Mouse (Mus musculus) forebrain, embryonic 16.5 days (tissue): ENCODE measurements at regions not wholly inside any gene's neighbourhood (a gene's known extent, or its start where the extent isn't known, plus 50 kb on each side); places are given as distances from the start of the nearest gene placed in this dataset.

Experiments used
- ATAC-seq: fragments of 200-750 bp; cut with Nextera tagmentation; 2 replicates; pipeline ENCODE4 v1.8.0; 2017; ENCODE audit warnings: mild to moderate bottlenecking, moderate library complexity
- H3K27ac ChIP-seq: fragments of 300-500 bp; sonication (generic); 2 replicates; pipeline ENCODE4 v1.5.1; 2014; ENCODE audit warnings: low read length, control low read depth
- H3K27me3 ChIP-seq: fragments of 300-500 bp; sonication (generic); replicated peaks from 2 replicates; pipeline ENCODE4 v1.6.1; 2014; ENCODE audit warnings: low read length; ENCODE audit not compliant: control insufficient read depth, insufficient read depth
- H3K36me3 ChIP-seq: fragments of 300-500 bp; sonication (generic); 2 replicates; pipeline ENCODE4 v1.6.1; 2014; ENCODE audit not compliant: control insufficient read depth, insufficient read depth
- H3K4me1 ChIP-seq: fragments of 300-500 bp; sonication (generic); replicated peaks from 2 replicates; pipeline ENCODE4 v1.6.1; 2014; ENCODE audit warnings: low read length; ENCODE audit not compliant: control insufficient read depth, insufficient read depth
- H3K4me2 ChIP-seq: fragments of 300-500 bp; sonication (generic); 2 replicates; pipeline ENCODE4 v1.6.1; 2014; ENCODE audit warnings: mild to moderate bottlenecking, low read length, control low read depth
- H3K4me3 ChIP-seq: fragments of 300-500 bp; sonication (generic); replicated peaks from 2 replicates; pipeline ENCODE4 v1.5.1; 2014; ENCODE audit warnings: mild to moderate bottlenecking, low read length, control low read depth
- H3K9ac ChIP-seq: fragments of 300-500 bp; sonication (generic); replicated peaks from 2 replicates; pipeline ENCODE4 v1.6.1; 2014; ENCODE audit warnings: low read depth, low read length, control low read depth
- H3K9me3 ChIP-seq: fragments of 300-500 bp; sonication (generic); 2 replicates; pipeline ENCODE4 v1.6.1; 2016; ENCODE audit warnings: low read length; ENCODE audit not compliant: control insufficient read depth
- WGBS: fragments of 180-500 bp; shearing (Covaris S2); extraction: QIAGEN DNeasy Blood & Tissue Kit; methylation state at CpG from one replicate; pipeline ENCODE4 v1.1.7; 2014; 5-methylcytosine and 5-hydroxymethylcytosine counted together

GRCm38 (mm10) chr7:65772845-65773244, 81.9 kb downstream of the Tm2d3 start:
- no peak for ATAC-seq
- H3K9me3 ChIP-seq = no peaks in the 10 kb centered on the region
- H3K4me2 ChIP-seq = no peak overlapping the region
- 88% methylated on average over 3 of the region's 3 CpGs for WGBS
- no peaks in the 10 kb centered on the region for H3K27me3 ChIP-seq
- no peak overlapping the region for H3K27ac ChIP-seq
- no peaks in the 10 kb centered on the region for H3K4me1 ChIP-seq
- H3K9ac ChIP-seq = no peak overlapping the region
- no peaks in the 10 kb centered on the region for H3K36me3 ChIP-seq
- no peak overlapping the region for H3K4me3 ChIP-seq

- H3K9me3 ChIP-seq = no peaks in the 10 kb centered on the region
- H3K4me1 ChIP-seq = no peaks in the 10 kb centered on the region
- H3K4me2 ChIP-seq = no peak overlapping the region
- no peak for ATAC-seq
- H3K4me3 ChIP-seq = no peak overlapping the region
- 60% methylated on average over 2 of the region's 2 CpGs for WGBS
- no peaks in the 10 kb centered on the region for H3K27me3 ChIP-seq
- H3K27ac ChIP-seq = no peak overlapping the region
- no peak overlapping the region for H3K9ac ChIP-seq
- H3K36me3 ChIP-seq = no peaks in the 10 kb centered on the region
Observed at GRCm38 (mm10) chr7:65773948-65774347, 83.0 kb downstream of the Tm2d3 start.

DNA sequence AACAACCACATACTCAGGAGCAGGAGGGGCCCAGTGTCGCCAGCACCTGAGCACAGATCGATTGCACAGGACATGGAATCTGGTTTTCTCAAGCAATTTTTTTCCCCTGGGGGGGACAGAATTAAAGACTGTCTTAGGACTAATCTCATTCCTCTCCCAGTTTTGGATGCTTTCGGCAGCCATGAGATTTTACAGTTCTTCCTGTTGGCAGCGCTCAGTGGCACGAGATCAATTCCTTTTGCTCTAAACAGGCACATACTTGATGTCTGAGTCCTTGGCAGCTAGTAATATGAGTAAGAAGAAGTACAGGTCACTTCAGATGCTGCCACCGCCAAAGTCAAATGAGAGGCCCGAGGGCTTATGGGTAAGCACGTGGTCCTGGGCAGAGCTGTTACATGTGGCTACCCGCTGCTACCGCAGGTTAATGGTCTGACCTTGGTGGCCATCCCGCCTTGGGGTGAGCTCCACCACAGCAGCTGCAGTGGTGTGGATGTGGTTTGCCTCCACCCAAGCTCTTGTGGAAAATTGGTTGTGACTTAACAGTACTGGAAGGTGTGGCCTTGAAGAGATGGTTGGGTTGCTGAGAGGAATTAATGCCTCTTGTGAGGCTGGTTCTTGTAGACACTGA, 83.5 kb downstream of the Tm2d3 start:
- no peak overlapping the region for H3K27ac ChIP-seq
- ATAC-seq = no peak
- whole genome bisulfite sequencing = 95% methylated on average over 11 of the region's 11 CpGs
- H3K4me2 ChIP-seq = no peak overlapping the region
- H3K9ac ChIP-seq = no peak overlapping the region
- H3K27me3 ChIP-seq = no peaks in the 10 kb centered on the region
- H3K4me3 ChIP-seq = no peak overlapping the region
- H3K9me3 ChIP-seq = no peaks in the 10 kb centered on the region
- no peaks in the 10 kb centered on the region for H3K4me1 ChIP-seq
- H3K36me3 ChIP-seq = no peaks in the 10 kb centered on the region

- H3K27ac ChIP-seq = no peak overlapping the region
- H3K9me3 ChIP-seq = no peaks in the 10 kb centered on the region
- 95% methylated on average over 3 of the region's 3 CpGs for WGBS
- H3K4me2 ChIP-seq = no peak overlapping the region
- no peaks in the 10 kb centered on the region for H3K27me3 ChIP-seq
- H3K4me3 ChIP-seq = no peak overlapping the region
- no peaks in the 10 kb centered on the region for H3K36me3 ChIP-seq
- H3K4me1 ChIP-seq = no peaks in the 10 kb centered on the region
- no peak overlapping the region for H3K9ac ChIP-seq
- no peak for ATAC-seq
Observed at GRCm38 (mm10) chr7:65775016-65775415, 84.0 kb downstream of the Tm2d3 start.

DNA sequence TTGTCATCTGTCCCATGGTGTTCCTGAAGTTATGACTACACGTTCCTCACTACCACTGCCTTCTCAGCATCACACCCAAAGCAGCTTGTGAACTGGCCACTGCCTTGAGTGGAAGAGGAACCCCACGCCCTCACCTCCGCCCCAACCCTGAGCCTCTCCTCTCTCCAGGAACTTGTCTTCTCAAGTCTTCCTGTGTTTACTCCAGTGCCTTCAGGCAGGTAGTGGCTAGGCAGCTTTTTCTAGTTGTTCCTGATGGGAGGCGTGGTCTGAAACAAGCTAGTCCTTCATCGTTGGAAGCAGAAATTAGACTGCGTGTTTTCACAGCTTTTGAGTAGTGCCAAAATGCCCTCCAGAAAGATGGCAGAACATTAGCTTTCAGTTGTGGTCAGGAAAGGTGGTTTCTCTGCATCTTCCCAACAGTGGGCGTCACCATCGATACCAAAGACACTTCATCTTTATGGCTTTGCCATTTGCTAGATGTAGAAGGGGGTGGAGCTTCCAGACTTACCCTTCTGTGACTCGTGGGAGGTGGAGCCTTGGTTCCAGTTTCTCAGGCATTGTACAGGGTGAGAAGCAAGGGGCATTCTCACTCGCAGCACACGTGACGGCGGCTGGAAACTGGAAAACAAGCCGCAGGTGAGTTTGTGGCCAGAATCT, 81.7 kb upstream of the Pcsk6 start:
- WGBS = 66% methylated on average over 14 of the region's 14 CpGs
- Histone ChIP-seq H3K9me3 (no peaks in the 10 kb centered on the region), H3K9ac (no peak overlapping the region)

GRCm38 (mm10) chr7:65780578-65781370, 80.8 kb upstream of the Pcsk6 start:
- peak; percentile 77 for ATAC-seq
- H3K27ac ChIP-seq = no peak overlapping the region
- H3K4me2 ChIP-seq = no peak overlapping the region
- H3K4me3 ChIP-seq = no peak overlapping the region
- 13% methylated on average over 9 of the region's 9 CpGs for WGBS
- H3K9me3 ChIP-seq = no peaks in the 10 kb centered on the region
- H3K36me3 ChIP-seq = no peaks in the 10 kb centered on the region
- no peaks in the 10 kb centered on the region for H3K27me3 ChIP-seq
- H3K9ac ChIP-seq = no peak overlapping the region
- peaks cover 15% of the 10 kb centered on the region for H3K4me1 ChIP-seq

More for the DNA sequence above, 81.7 kb upstream of the Pcsk6 start:
- Histone ChIP-seq H3K27ac (no peak overlapping the region), H3K27me3 (no peaks in the 10 kb centered on the region), H3K4me3 (no peak overlapping the region), H3K4me1 (peaks cover 15% of the 10 kb centered on the region), H3K36me3 (no peaks in the 10 kb centered on the region), H3K4me2 (no peak overlapping the region)
- no peak for ATAC-seq

DNA sequence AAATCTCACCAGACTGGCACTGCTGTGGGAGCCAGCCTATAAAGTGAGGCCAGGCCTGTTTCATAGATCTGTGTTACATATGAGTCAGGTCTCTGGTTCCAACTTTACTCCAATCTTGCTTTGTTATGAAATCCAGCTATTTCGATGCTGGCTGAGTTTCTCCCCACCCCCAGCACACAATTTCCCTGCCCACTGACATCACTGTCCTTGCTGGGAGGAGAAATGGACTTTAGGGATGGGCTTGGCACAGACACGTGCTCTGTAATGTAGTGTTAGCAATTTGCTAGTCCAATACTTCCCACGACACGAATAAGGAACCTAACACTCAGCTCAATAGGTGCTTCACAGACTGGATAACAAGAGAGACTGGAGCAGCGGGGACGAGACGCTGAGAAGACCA, 79.5 kb upstream of the Pcsk6 start:
- no peak overlapping the region for H3K4me3 ChIP-seq
- H3K4me2 ChIP-seq = no peak overlapping the region
- H3K9ac ChIP-seq = no peak overlapping the region
- no peaks in the 10 kb centered on the region for H3K9me3 ChIP-seq
- peaks cover 15% of the 10 kb centered on the region for H3K4me1 ChIP-seq
- no peak for ATAC-seq
- WGBS = 60% methylated on average over 7 of the region's 7 CpGs
- no peaks in the 10 kb centered on the region for H3K27me3 ChIP-seq
- H3K27ac ChIP-seq = no peak overlapping the region
- no peaks in the 10 kb centered on the region for H3K36me3 ChIP-seq

DNA sequence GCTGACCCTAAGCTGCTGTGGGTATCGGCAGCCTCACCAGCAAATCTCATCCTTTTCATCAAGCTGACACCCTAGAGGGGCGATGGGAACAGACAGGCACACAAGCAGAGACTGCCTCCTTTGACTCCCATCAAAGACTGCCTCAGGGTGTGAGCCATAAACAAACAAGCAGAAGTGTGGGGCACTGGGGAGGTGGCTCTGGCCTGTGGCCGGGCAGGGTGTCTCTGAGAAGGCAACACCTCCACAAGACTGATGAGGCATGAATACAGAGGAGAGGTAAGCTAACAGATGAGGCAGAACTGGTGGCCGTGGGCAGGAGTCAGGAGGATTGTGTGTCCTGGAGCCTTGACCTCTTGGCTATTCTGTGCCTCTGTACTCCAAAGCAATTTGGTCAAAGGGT, 77.8 kb upstream of the Pcsk6 start:
- Histone ChIP-seq H3K4me2 (no peak overlapping the region), H3K4me3 (no peak overlapping the region), H3K4me1 (peaks cover 15% of the 10 kb centered on the region), H3K27me3 (no peaks in the 10 kb centered on the region), H3K27ac (no peak overlapping the region), H3K9ac (no peak overlapping the region), H3K36me3 (no peaks in the 10 kb centered on the region), H3K9me3 (no peaks in the 10 kb centered on the region)
- 62% methylated on average over 4 of the region's 4 CpGs for WGBS
- no peak for ATAC-seq

GRCm38 (mm10) chr7:65786916-65787315, 74.6 kb upstream of the Pcsk6 start:
- Histone ChIP-seq H3K36me3 (no peaks in the 10 kb centered on the region), H3K4me1 (no peaks in the 10 kb centered on the region), H3K9me3 (no peaks in the 10 kb centered on the region), H3K27ac (no peak overlapping the region), H3K9ac (no peak overlapping the region), H3K27me3 (no peaks in the 10 kb centered on the region), H3K4me3 (no peak overlapping the region), H3K4me2 (no peak overlapping the region)
- ATAC-seq = no peak
- 16% methylated on average over 2 of the region's 2 CpGs for WGBS
